In genomic region chr1:74036560-74037390, GRCm38 (mm10) we compare ENCODE assay signal across 8 mouse cellular contexts.
DNase-seq lines count a peak whose midpoint lies in the region; ATAC-seq and TF ChIP-seq lines count a peak whose summit lies in the region.

No protein-coding gene starts in this region.

- no peaks in the 10 kb centered on the region for H3K27me3 ChIP-seq in cerebellum, adult 2 months (ENCODE audit: control insufficient read depth, insufficient read depth, low read length)
- H3K27me3 ChIP-seq in forebrain, embryonic 15.5 days, result peaks cover 12% of the 10 kb centered on the region; the same call in 1 of the 2 replicates
- H3K27me3 ChIP-seq in hindbrain, embryonic 12.5 days, result peaks cover 23% of the 10 kb centered on the region
- H3K27me3 ChIP-seq in midbrain, embryonic 16.5 days (ENCODE audit: control insufficient read depth, insufficient read depth, low read depth, low read length), result 0 out of 2 replicates have a peak, but pooled peaks cover 4% of the 10 kb centered on the region
- no peaks in the 10 kb centered on the region for H3K27me3 ChIP-seq in thymus, adult 2 months (ENCODE audit: control insufficient read depth, insufficient read depth, low read length)

- H3K36me3 ChIP-seq in forebrain, embryonic 15.5 days, result no peaks in the 10 kb centered on the region
- no peaks in the 10 kb centered on the region for H3K36me3 ChIP-seq in hindbrain, embryonic 12.5 days
- H3K36me3 ChIP-seq in midbrain, embryonic 16.5 days (ENCODE audit: control insufficient read depth, insufficient read depth, low read length), result no peaks in the 10 kb centered on the region
- no peaks in the 10 kb centered on the region for H3K36me3 ChIP-seq in thymus, adult 2 months (ENCODE audit: control insufficient read depth, insufficient read depth, low read length)

- no peaks in the 10 kb centered on the region for H3K4me1 ChIP-seq in cerebellum, adult 2 months (ENCODE audit: control insufficient read depth, insufficient read depth, low read length)
- H3K4me1 ChIP-seq in forebrain, embryonic 15.5 days, result peaks cover 11% of the 10 kb centered on the region; the same call in 1 of the 2 replicates
- peaks cover 36% of the 10 kb centered on the region for H3K4me1 ChIP-seq in hindbrain, embryonic 12.5 days
- peaks cover 9% of the 10 kb centered on the region for H3K4me1 ChIP-seq in midbrain, embryonic 16.5 days (ENCODE audit: control insufficient read depth, insufficient read depth, low read length)
- peaks cover 7% of the 10 kb centered on the region for H3K4me1 ChIP-seq in thymus, adult 2 months (replicated peaks; ENCODE audit: control insufficient read depth, insufficient read depth, low read length)

- peak overlapping the region; percentile 43 for H3K4me2 ChIP-seq in forebrain, embryonic 15.5 days (replicated peaks)
- H3K4me2 ChIP-seq in hindbrain, embryonic 12.5 days (replicated peaks), result peak overlapping the region; percentile 64
- peak overlapping the region; percentile 73 for H3K4me2 ChIP-seq in midbrain, embryonic 16.5 days (ENCODE audit: low read length)

- no peak for TF ChIP-seq CTCF in cerebellum, adult 2 months (IDR thresholded peaks at IDR 0.05; ENCODE audit: borderline replicate concordance, insufficient read depth, low read depth, low read length)
- no peak for TF ChIP-seq CTCF in thymus, adult 2 months (IDR thresholded peaks at IDR 0.05; ENCODE audit: borderline replicate concordance, control insufficient read depth, extremely low read depth, insufficient read depth, low read length, poor library complexity)

- ATAC-seq in forebrain, embryonic 15.5 days (replicated peaks), result no peak
- peak; percentile 53 for ATAC-seq in hindbrain, embryonic 12.5 days (ENCODE audit: low FRiP score)
- peak; percentile 50; the same call in 1 of the 2 replicates for ATAC-seq in midbrain, embryonic 16.5 days

- 0 out of 2 replicates have a peak overlapping the region, but pooled peaks have one; percentile 7 for H3K9ac ChIP-seq in forebrain, embryonic 15.5 days (replicated peaks)
- H3K9ac ChIP-seq in hindbrain, embryonic 12.5 days, result peak overlapping the region; percentile 63
- peak overlapping the region; percentile 60; the same call in 1 of the 2 replicates for H3K9ac ChIP-seq in midbrain, embryonic 16.5 days (ENCODE audit: low read depth, low read length)

- H3K9me3 ChIP-seq in forebrain, embryonic 15.5 days, result no peaks in the 10 kb centered on the region
- H3K9me3 ChIP-seq in hindbrain, embryonic 12.5 days (replicated peaks), result no peaks in the 10 kb centered on the region
- H3K9me3 ChIP-seq in midbrain, embryonic 16.5 days (replicated peaks; ENCODE audit: control insufficient read depth, low read length, poor library complexity, severe bottlenecking), result no peaks in the 10 kb centered on the region

- WGBS in cerebellum, adult 2 months, result 4% methylated on average over 40 of the region's 40 CpGs
- WGBS in forebrain, embryonic 15.5 days, result 5% methylated on average over 40 of the region's 40 CpGs
- WGBS in hindbrain, embryonic 12.5 days, result 4% methylated on average over 40 of the region's 40 CpGs
- 3% methylated on average over 33 of the region's 40 CpGs for WGBS in midbrain, embryonic 16.5 days
- WGBS in thymus, adult 2 months, result 15% methylated on average over 40 of the region's 40 CpGs

- 0 out of 2 replicates have a peak overlapping the region, but pooled peaks have one; percentile 18 for H3K27ac ChIP-seq in cerebellum, adult 2 months (ENCODE audit: insufficient read depth, low read length)
- no peak overlapping the region for H3K27ac ChIP-seq in forebrain, embryonic 15.5 days (replicated peaks)
- H3K27ac ChIP-seq in hindbrain, embryonic 12.5 days, result no peak overlapping the region
- no peak overlapping the region for H3K27ac ChIP-seq in midbrain, embryonic 16.5 days (ENCODE audit: low read length)
- H3K27ac ChIP-seq in thymus, adult 2 months (ENCODE audit: control insufficient read depth, insufficient read depth, low read length), result no peak overlapping the region; the same call in 1 of the 2 replicates

- no peak for DNase-seq in cerebellum, adult 2 months
- DNase-seq in cerebellum, postnatal 36 days, result no peak
- DNase-seq in liver, result peak; percentile 40
- peak; percentile 27 for DNase-seq in thymus, adult 2 months
- no peak for DNase-seq in cerebellum, adult 9-11 months

- peak overlapping the region; percentile 37 for H3K4me3 ChIP-seq in cerebellum, adult 2 months (replicated peaks; ENCODE audit: insufficient read depth, low read depth, low read length)
- H3K4me3 ChIP-seq in forebrain, embryonic 15.5 days, result peak overlapping the region; percentile 34
- peak overlapping the region; percentile 35 for H3K4me3 ChIP-seq in hindbrain, embryonic 12.5 days
- peak overlapping the region; percentile 44 for H3K4me3 ChIP-seq in midbrain, embryonic 16.5 days (ENCODE audit: low read depth, low read length)
- H3K4me3 ChIP-seq in thymus, adult 2 months (ENCODE audit: control insufficient read depth, insufficient read depth, low read length), result peak overlapping the region; percentile 18; the same call in 1 of the 2 replicates

- TF ChIP-seq POLR2A in cerebellum, adult 2 months (IDR thresholded peaks at IDR 0.05; ENCODE audit: borderline replicate concordance, insufficient read depth, low read length), result no peak
- no peak for TF ChIP-seq POLR2A in thymus, adult 2 months (IDR thresholded peaks at IDR 0.05; ENCODE audit: control insufficient read depth, extremely low read depth, insufficient read depth, low read length, poor library complexity)

Comparison
In these comparisons a context has a peak if more than half of its experiments do, and no peak if none do; other contexts are left out.
1. DNase-seq: peak in liver (single experiment) and thymus, adult 2 months (single experiment); none in cerebellum, adult 2 months (0 of 2), cerebellum, postnatal 36 days (0 of 2) and cerebellum, adult 9-11 months (single experiment).
2. H3K9ac ChIP-seq: peak in every context shown above with its lines; median percentile 63 in hindbrain, embryonic 12.5 days; 60 in midbrain, embryonic 16.5 days; 7 in forebrain, embryonic 15.5 days.
3. Peak in every context shown above with its lines, with median percentiles within 50 percentile points of each other: H3K4me3 ChIP-seq and H3K4me2 ChIP-seq.